Mouse (Mus musculus): ENCODE measurements around the gene Zfpm1. TPM values are rescaled to one million over a fixed set of nuclear protein-coding genes. Genes with fewer than 3 reads are reported as not detected.

Gene Zfpm1
- polyA plus RNA-seq, 1 experiment = 73.3 TPM

GRCm38 (mm10) chr8:122245161-122245560 lies 36.8 kb upstream of the Zfpm1 start:
- Histone ChIP-seq H3K4me1 (ENCODE audit: control insufficient read depth, insufficient read depth, insufficient read length) (no peaks in the 10 kb centered on the region), H3K36me3 (ENCODE audit: control insufficient read depth, insufficient read depth, low read length) (no peaks in the 10 kb centered on the region), H3K27me3 (ENCODE audit: control insufficient read depth, insufficient read depth, low read length) (no peaks in the 10 kb centered on the region), H3K4me3 (ENCODE audit: extremely low read depth, insufficient read depth, insufficient read length) (no peak overlapping the region), H3K27ac (ENCODE audit: insufficient read depth, low read length) (no peak overlapping the region)
- DNase-seq (ENCODE audit: low read depth in 1 of 2, low spot score in 2 of 2) = no peak
- TF ChIP-seq POLR2A (IDR thresholded peaks at IDR 0.05; ENCODE audit: low read depth, low read length) (no peak), CTCF (IDR thresholded peaks at IDR 0.05; ENCODE audit: extremely low read depth, insufficient read depth, insufficient read length, insufficient replicate concordance) (no peak)
- 86% methylated on average over 6 of the region's 6 CpGs for WGBS

- Histone ChIP-seq H3K4me3 (ENCODE audit: extremely low read depth, insufficient read depth, insufficient read length) (no peak overlapping the region), H3K4me1 (ENCODE audit: control insufficient read depth, insufficient read depth, insufficient read length) (no peaks in the 10 kb centered on the region), H3K36me3 (ENCODE audit: control insufficient read depth, insufficient read depth, low read length) (no peaks in the 10 kb centered on the region), H3K27ac (ENCODE audit: insufficient read depth, low read length) (no peak overlapping the region), H3K27me3 (ENCODE audit: control insufficient read depth, insufficient read depth, low read length) (no peaks in the 10 kb centered on the region)
- TF ChIP-seq CTCF (IDR thresholded peaks at IDR 0.05; ENCODE audit: extremely low read depth, insufficient read depth, insufficient read length, insufficient replicate concordance) (no peak), POLR2A (IDR thresholded peaks at IDR 0.05; ENCODE audit: low read depth, low read length) (no peak)
- DNase-seq (ENCODE audit: low read depth in 1 of 2, low spot score in 2 of 2) = no peak
- 30% methylated on average over 12 of the region's 12 CpGs for WGBS
Observed at GRCm38 (mm10) chr8:122246257-122247211, 35.4 kb upstream of the Zfpm1 start.

GRCm38 (mm10) chr8:122251739-122252138 lies 30.2 kb upstream of the Zfpm1 start:
- H3K4me3 ChIP-seq (ENCODE audit: extremely low read depth, insufficient read depth, insufficient read length) = no peak overlapping the region
- WGBS = 69% methylated on average over 1 of the region's 1 CpGs
- no peaks in the 10 kb centered on the region for H3K27me3 ChIP-seq (ENCODE audit: control insufficient read depth, insufficient read depth, low read length)
- no peak for DNase-seq (ENCODE audit: low read depth in 1 of 2, low spot score in 2 of 2)
- H3K27ac ChIP-seq (ENCODE audit: insufficient read depth, low read length) = no peak overlapping the region
- TF ChIP-seq POLR2A (IDR thresholded peaks at IDR 0.05; ENCODE audit: low read depth, low read length) = no peak
- TF ChIP-seq CTCF (IDR thresholded peaks at IDR 0.05; ENCODE audit: extremely low read depth, insufficient read depth, insufficient read length, insufficient replicate concordance) = no peak
- H3K4me1 ChIP-seq (ENCODE audit: control insufficient read depth, insufficient read depth, insufficient read length) = no peaks in the 10 kb centered on the region
- no peaks in the 10 kb centered on the region for H3K36me3 ChIP-seq (ENCODE audit: control insufficient read depth, insufficient read depth, low read length)

GRCm38 (mm10) chr8:122252366-122252765 lies 29.6 kb upstream of the Zfpm1 start:
- H3K36me3 ChIP-seq (ENCODE audit: control insufficient read depth, insufficient read depth, low read length) = no peaks in the 10 kb centered on the region
- WGBS = 69% methylated on average over 5 of the region's 5 CpGs
- H3K4me1 ChIP-seq (ENCODE audit: control insufficient read depth, insufficient read depth, insufficient read length) = no peaks in the 10 kb centered on the region
- DNase-seq (ENCODE audit: low read depth in 1 of 2, low spot score in 2 of 2) = no peak
- H3K4me3 ChIP-seq (ENCODE audit: extremely low read depth, insufficient read depth, insufficient read length) = no peak overlapping the region
- H3K27me3 ChIP-seq (ENCODE audit: control insufficient read depth, insufficient read depth, low read length) = no peaks in the 10 kb centered on the region
- no peak overlapping the region for H3K27ac ChIP-seq (ENCODE audit: insufficient read depth, low read length)
- no peak for TF ChIP-seq POLR2A (IDR thresholded peaks at IDR 0.05; ENCODE audit: low read depth, low read length)
- no peak for TF ChIP-seq CTCF (IDR thresholded peaks at IDR 0.05; ENCODE audit: extremely low read depth, insufficient read depth, insufficient read length, insufficient replicate concordance)

GRCm38 (mm10) chr8:122259351-122259750 lies 22.6 kb upstream of the Zfpm1 start:
- Histone ChIP-seq H3K27ac (ENCODE audit: insufficient read depth, low read length) (no peak overlapping the region), H3K36me3 (ENCODE audit: control insufficient read depth, insufficient read depth, low read length) (no peaks in the 10 kb centered on the region), H3K4me3 (ENCODE audit: extremely low read depth, insufficient read depth, insufficient read length) (no peak overlapping the region), H3K4me1 (ENCODE audit: control insufficient read depth, insufficient read depth, insufficient read length) (no peaks in the 10 kb centered on the region), H3K27me3 (ENCODE audit: control insufficient read depth, insufficient read depth, low read length) (no peaks in the 10 kb centered on the region)
- 81% methylated on average over 2 of the region's 2 CpGs for WGBS
- TF ChIP-seq CTCF (IDR thresholded peaks at IDR 0.05; ENCODE audit: extremely low read depth, insufficient read depth, insufficient read length, insufficient replicate concordance) = peak; percentile 82; the same call in 1 of the 2 replicates
- TF ChIP-seq POLR2A (IDR thresholded peaks at IDR 0.05; ENCODE audit: low read depth, low read length) = no peak
- DNase-seq (ENCODE audit: low read depth in 1 of 2, low spot score in 2 of 2) = peak in 1 of 2 experiments; percentile 54

- no peaks in the 10 kb centered on the region for H3K27me3 ChIP-seq (ENCODE audit: control insufficient read depth, insufficient read depth, low read length)
- no peak overlapping the region for H3K27ac ChIP-seq (ENCODE audit: insufficient read depth, low read length)
- no peaks in the 10 kb centered on the region for H3K4me1 ChIP-seq (ENCODE audit: control insufficient read depth, insufficient read depth, insufficient read length)
- H3K4me3 ChIP-seq (ENCODE audit: extremely low read depth, insufficient read depth, insufficient read length) = no peak overlapping the region
- no peak for DNase-seq (ENCODE audit: low read depth in 1 of 2, low spot score in 2 of 2)
- 91% methylated on average over 9 of the region's 9 CpGs for WGBS
- H3K36me3 ChIP-seq (ENCODE audit: control insufficient read depth, insufficient read depth, low read length) = no peaks in the 10 kb centered on the region
- TF ChIP-seq POLR2A (IDR thresholded peaks at IDR 0.05; ENCODE audit: low read depth, low read length) (no peak), CTCF (IDR thresholded peaks at IDR 0.05; ENCODE audit: extremely low read depth, insufficient read depth, insufficient read length, insufficient replicate concordance) (no peak)
Observed at GRCm38 (mm10) chr8:122260755-122261154, 21.2 kb upstream of the Zfpm1 start.

GRCm38 (mm10) chr8:122262835-122263234 lies 19.1 kb upstream of the Zfpm1 start:
- Histone ChIP-seq H3K27me3 (ENCODE audit: control insufficient read depth, insufficient read depth, low read length) (no peaks in the 10 kb centered on the region), H3K4me1 (ENCODE audit: control insufficient read depth, insufficient read depth, insufficient read length) (no peaks in the 10 kb centered on the region), H3K36me3 (ENCODE audit: control insufficient read depth, insufficient read depth, low read length) (no peaks in the 10 kb centered on the region), H3K27ac (ENCODE audit: insufficient read depth, low read length) (no peak overlapping the region), H3K4me3 (ENCODE audit: extremely low read depth, insufficient read depth, insufficient read length) (no peak overlapping the region)
- TF ChIP-seq POLR2A (IDR thresholded peaks at IDR 0.05; ENCODE audit: low read depth, low read length) = no peak
- TF ChIP-seq CTCF (IDR thresholded peaks at IDR 0.05; ENCODE audit: extremely low read depth, insufficient read depth, insufficient read length, insufficient replicate concordance) = no peak
- no peak for DNase-seq (ENCODE audit: low read depth in 1 of 2, low spot score in 2 of 2)
- 70% methylated on average over 16 of the region's 16 CpGs for WGBS
